Mouse (Mus musculus) heart, embryonic 14.5 days (tissue): ENCODE results near the gene Mrgprf. TPM values are rescaled to one million over a fixed set of nuclear protein-coding genes. Genes with fewer than 3 reads are reported as not detected.

ENCODE experiments used
- ATAC-seq: fragments of 200-750 bp; cut with Nextera tagmentation; 2 replicates; pipeline ENCODE4 v1.8.0; 2017; ENCODE audit warnings: low read depth, moderate TSS enrichment; ENCODE audit not compliant: insufficient number of reproducible peaks, insufficient read depth, low FRiP score
- H3K27ac ChIP-seq, 2 experiments: fragments of 200-500 bp in 1 of 2; fragments of 300-500 bp in 1 of 2; sonication (generic) in 1 of 2; replicated peaks in 1 of 2; 2 replicates each; pipeline ENCODE4 v1.5.1; 2012 to 2014; ENCODE audit warnings: low read depth in 2 of 2, low read length in 2 of 2, control low read depth in 1 of 2, mild to moderate bottlenecking in 1 of 2, mixed read lengths in 1 of 2; ENCODE audit not compliant: control insufficient read depth in 1 of 2, insufficient read depth in 1 of 2
- H3K27me3 ChIP-seq: fragments of 300-500 bp; sonication (generic); 2 replicates; pipeline ENCODE4 v1.6.1; 2014; ENCODE audit warnings: mild to moderate bottlenecking, low read length, control low read depth; ENCODE audit not compliant: control insufficient read depth, insufficient read depth
- H3K36me3 ChIP-seq: fragments of 300-500 bp; sonication (generic); 2 replicates; pipeline ENCODE4 v1.6.1; 2014; ENCODE audit warnings: mild to moderate bottlenecking, control low read depth, low read length, mixed read lengths; ENCODE audit not compliant: control insufficient read depth, insufficient read depth
- H3K4me1 ChIP-seq, 2 experiments: fragments of 200-500 bp in 1 of 2; fragments of 300-500 bp in 1 of 2; sonication (generic) in 1 of 2; 2 replicates each; pipeline ENCODE4 v1.6.1; 2012 to 2014; ENCODE audit warnings: low read length in 2 of 2, control low read depth in 1 of 2, mixed read lengths in 1 of 2; ENCODE audit not compliant: control insufficient read depth in 2 of 2, insufficient read depth in 2 of 2
- H3K4me2 ChIP-seq: fragments of 300-500 bp; sonication (generic); 2 replicates; pipeline ENCODE4 v1.6.1; 2014; ENCODE audit warnings: mild to moderate bottlenecking, low read length
- H3K4me3 ChIP-seq, 2 experiments: fragments of 200-500 bp in 1 of 2; fragments of 300-500 bp in 1 of 2; sonication (generic) in 1 of 2; 2 replicates each; pipeline ENCODE4 v1.5.1; 2012 to 2014; ENCODE audit warnings: low read length in 2 of 2, mild to moderate bottlenecking in 2 of 2, control low read depth in 1 of 2, low read depth in 1 of 2, moderate library complexity in 1 of 2; ENCODE audit not compliant: control insufficient read depth in 1 of 2, insufficient read depth in 1 of 2
- H3K9ac ChIP-seq: fragments of 300-500 bp; sonication (generic); 2 replicates; pipeline ENCODE4 v1.6.1; 2014; ENCODE audit warnings: mild to moderate bottlenecking, low read length
- H3K9me3 ChIP-seq: fragments of 300-500 bp; sonication (generic); 2 replicates; pipeline ENCODE4 v1.6.1; 2016; ENCODE audit warnings: low read length, control low read depth; ENCODE audit not compliant: control insufficient read depth
- WGBS: fragments of 180-500 bp; shearing (Covaris S2); extraction: QIAGEN DNeasy Blood & Tissue Kit; methylation state at CpG from one replicate; pipeline ENCODE4 v1.1.7; 2014; 5-methylcytosine and 5-hydroxymethylcytosine counted together
- polyA plus RNA-seq: library from polyadenylated mRNA; unstranded; fragments of >200 nt; fragmentation: Nextera tagmentation; extraction: Ambion mirVana; gene quantifications from 2 replicates; pipeline ENCODE4 v1.2.1, GENCODE M21; 2014

The Mrgprf gene
- polyA plus RNA-seq, 1 experiment from 2014 or later = 0.77 TPM

- Histone ChIP-seq H3K4me1 (peaks cover 7 to 15% of the 10 kb centered on the region in 2 experiments), H3K36me3 (no peaks in the 10 kb centered on the region), H3K4me3 (no peak overlapping the region), H3K4me2 (no peak overlapping the region), H3K27ac (no peak overlapping the region), H3K9me3 (no peaks in the 10 kb centered on the region), H3K27me3 (no peaks in the 10 kb centered on the region), H3K9ac (no peak overlapping the region)
- no peak for ATAC-seq
- WGBS = 42% methylated on average over 6 of the region's 6 CpGs
Measured at GRCm38 (mm10) chr7:145287410-145287809, 13.2 kb upstream of the Mrgprf start.

- H3K4me2 ChIP-seq = no peak overlapping the region
- H3K9ac ChIP-seq = no peak overlapping the region
- peaks cover 0 to 6% of the 10 kb centered on the region in 2 experiments; a peak in 1 of 4 replicates for H3K4me1 ChIP-seq
- 18% methylated on average over 5 of the region's 5 CpGs for WGBS
- no peaks in the 10 kb centered on the region for H3K9me3 ChIP-seq
- ATAC-seq = no peak
- H3K4me3 ChIP-seq = no peak overlapping the region
- no peak overlapping the region for H3K27ac ChIP-seq
- H3K36me3 ChIP-seq = no peaks in the 10 kb centered on the region
- no peaks in the 10 kb centered on the region for H3K27me3 ChIP-seq
Measured at GRCm38 (mm10) chr7:145289302-145289701, 11.3 kb upstream of the Mrgprf start.

- Histone ChIP-seq H3K27me3 (no peaks in the 10 kb centered on the region), H3K36me3 (no peaks in the 10 kb centered on the region), H3K9ac (no peak overlapping the region), H3K4me2 (no peak overlapping the region), H3K4me1 (peaks cover 0 to 6% of the 10 kb centered on the region in 2 experiments; a peak in 1 of 4 replicates), H3K9me3 (no peaks in the 10 kb centered on the region), H3K27ac (no peak overlapping the region), H3K4me3 (no peak overlapping the region)
- no peak for ATAC-seq
- WGBS = 98% methylated on average over 2 of the region's 2 CpGs
Measured at GRCm38 (mm10) chr7:145291847-145292246, 8.8 kb upstream of the Mrgprf start.

- Histone ChIP-seq H3K4me2 (no peak overlapping the region), H3K9ac (no peak overlapping the region), H3K36me3 (no peaks in the 10 kb centered on the region), H3K27ac (no peak overlapping the region), H3K9me3 (no peaks in the 10 kb centered on the region), H3K27me3 (no peaks in the 10 kb centered on the region), H3K4me1 (peaks cover 0 to 6% of the 10 kb centered on the region in 2 experiments; a peak in 1 of 4 replicates), H3K4me3 (no peak overlapping the region)
- WGBS = 47% methylated on average over 2 of the region's 2 CpGs
- no peak for ATAC-seq
Measured at GRCm38 (mm10) chr7:145292726-145293125, 7.9 kb upstream of the Mrgprf start.

- Histone ChIP-seq H3K9me3 (no peaks in the 10 kb centered on the region), H3K36me3 (no peaks in the 10 kb centered on the region), H3K9ac (no peak overlapping the region), H3K27me3 (no peaks in the 10 kb centered on the region), H3K4me1 (peaks cover 0 to 6% of the 10 kb centered on the region in 2 experiments; a peak in 1 of 4 replicates), H3K4me3 (no peak overlapping the region), H3K4me2 (no peak overlapping the region), H3K27ac (no peak overlapping the region)
- 39% methylated on average over 6 of the region's 6 CpGs for WGBS
- ATAC-seq = no peak
Measured at GRCm38 (mm10) chr7:145293859-145294258, 6.8 kb upstream of the Mrgprf start.

GRCm38 (mm10) chr7:145298666-145299490, 1.8 kb upstream of the Mrgprf start:
- Histone ChIP-seq H3K36me3 (no peaks in the 10 kb centered on the region), H3K27me3 (no peaks in the 10 kb centered on the region), H3K4me1 (peaks cover 0 to 5% of the 10 kb centered on the region in 2 experiments; a peak in 1 of 4 replicates), H3K9ac (no peak overlapping the region), H3K4me2 (no peak overlapping the region), H3K4me3 (no peak overlapping the region), H3K9me3 (no peaks in the 10 kb centered on the region), H3K27ac (no peak overlapping the region)
- ATAC-seq = no peak
- WGBS = 57% methylated on average over 3 of the region's 3 CpGs

DNA sequence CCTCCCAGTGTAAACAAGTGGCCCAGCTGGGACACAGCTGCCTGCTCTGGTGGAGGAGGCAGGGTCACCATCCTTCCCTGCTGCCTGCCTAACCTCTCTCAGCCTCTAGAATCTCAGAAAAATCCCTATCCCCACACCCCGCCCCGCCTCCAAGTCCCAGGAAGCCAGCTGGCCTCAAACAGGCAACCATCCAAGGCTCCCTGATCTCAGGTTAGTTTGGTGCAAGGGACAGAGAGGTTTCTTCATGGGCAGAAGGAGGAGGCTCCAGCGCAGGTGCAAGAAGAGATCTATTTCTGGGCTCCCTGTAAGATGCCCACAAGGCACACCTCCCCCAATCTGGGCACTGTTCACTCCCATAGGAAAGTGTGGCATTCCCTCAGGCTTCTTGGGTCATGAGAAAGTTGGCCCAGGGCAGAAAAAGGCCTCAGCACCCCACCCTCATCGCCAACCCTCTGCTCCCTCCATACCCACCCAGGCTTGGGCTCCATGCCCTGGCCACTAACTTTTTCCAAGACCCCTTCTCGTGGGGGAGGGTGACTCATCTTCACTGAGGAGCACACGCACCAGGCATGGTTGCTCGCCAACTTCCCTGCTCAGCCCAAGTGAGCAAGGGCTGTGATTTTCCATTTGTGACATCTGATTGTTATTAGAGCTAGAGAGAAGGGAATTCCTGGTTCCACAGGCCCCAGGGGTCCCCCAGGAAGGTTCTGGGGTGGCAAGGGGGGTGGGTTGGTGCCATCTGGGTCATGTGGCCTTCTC, 887 bp upstream of the Mrgprf start:
- H3K9ac ChIP-seq = no peak overlapping the region
- H3K27ac ChIP-seq = no peak overlapping the region
- H3K9me3 ChIP-seq = no peaks in the 10 kb centered on the region
- no peak overlapping the region for H3K4me3 ChIP-seq
- ATAC-seq = no peak
- peaks cover 0 to 5% of the 10 kb centered on the region in 2 experiments; a peak in 1 of 4 replicates for H3K4me1 ChIP-seq
- H3K36me3 ChIP-seq = no peaks in the 10 kb centered on the region
- 55% methylated on average over 7 of the region's 7 CpGs for WGBS
- no peak overlapping the region for H3K4me2 ChIP-seq
- H3K27me3 ChIP-seq = no peaks in the 10 kb centered on the region
